Mouse (Mus musculus) limb, embryonic 14.5 days (tissue): ENCODE measurements around the gene Gpsm1. TPM values are rescaled to one million over a fixed set of nuclear protein-coding genes. Genes with fewer than 3 reads are reported as not detected.

Experiments
- ATAC-seq: fragments of 200-750 bp; cut with Nextera tagmentation; 2 replicates; pipeline ENCODE4 v1.8.0; 2017; ENCODE audit warnings: low read depth, moderate number of reproducible peaks, moderate TSS enrichment; ENCODE audit not compliant: low FRiP score
- DNase-seq: peaks from one replicate; pipeline ENCODE4 v3.0.0-alpha.2; 2015; ENCODE audit warnings: low spot score
- H3K27ac ChIP-seq: fragments of 300-500 bp; sonication (generic); replicated peaks from 2 replicates; pipeline ENCODE4 v1.5.1; 2014; ENCODE audit warnings: low read depth, mild to moderate bottlenecking, low read length, moderate library complexity, mixed read lengths
- H3K27me3 ChIP-seq: fragments of 300-500 bp; sonication (generic); 2 replicates; pipeline ENCODE4 v1.6.1; 2014; ENCODE audit warnings: low read length, mixed read lengths; ENCODE audit not compliant: control insufficient read depth, insufficient read depth
- H3K36me3 ChIP-seq: fragments of 300-500 bp; sonication (generic); 2 replicates; pipeline ENCODE4 v1.6.1; 2014; ENCODE audit warnings: mild to moderate bottlenecking, low read length, moderate library complexity, mixed read lengths; ENCODE audit not compliant: control insufficient read depth, insufficient read depth
- H3K4me1 ChIP-seq: fragments of 300-500 bp; sonication (generic); 2 replicates; pipeline ENCODE4 v1.6.1; 2014; ENCODE audit warnings: antibody characterized with exemption, low read length, mixed read lengths; ENCODE audit not compliant: control insufficient read depth, insufficient read depth
- H3K4me2 ChIP-seq: fragments of 300-500 bp; sonication (generic); replicated peaks from 2 replicates; pipeline ENCODE4 v1.6.1; 2014; ENCODE audit warnings: low read depth, mild to moderate bottlenecking, low read length, moderate library complexity; ENCODE audit not compliant: severe bottlenecking
- H3K4me3 ChIP-seq: fragments of 300-500 bp; sonication (generic); replicated peaks from 2 replicates; pipeline ENCODE4 v1.5.1; 2014; ENCODE audit warnings: low read length
- H3K9ac ChIP-seq: fragments of 300-500 bp; sonication (generic); 2 replicates; pipeline ENCODE4 v1.6.1; 2014; ENCODE audit warnings: mild to moderate bottlenecking, low read depth, low read length, moderate library complexity; ENCODE audit not compliant: severe bottlenecking
- H3K9me3 ChIP-seq: fragments of 300-500 bp; sonication (generic); 2 replicates; pipeline ENCODE4 v1.6.1; 2016; ENCODE audit warnings: low read length; ENCODE audit not compliant: control insufficient read depth
- POLR2A ChIP-seq: fragments of 200-500 bp; IDR thresholded peaks from 2 replicates; pipeline ENCODE4 v1.8.0; 2012; ENCODE audit warnings: inconsistent platforms, mild to moderate bottlenecking, moderate library complexity, borderline replicate concordance; ENCODE audit not compliant: insufficient read depth, insufficient read length; ENCODE audit errors: extremely low read depth
- WGBS: fragments of 180-500 bp; shearing (Covaris S2); extraction: QIAGEN DNeasy Blood & Tissue Kit; methylation state at CpG from one replicate; pipeline ENCODE4 v1.1.7; 2014; 5-methylcytosine and 5-hydroxymethylcytosine counted together
- polyA plus RNA-seq, 2 experiments: library from polyadenylated mRNA; depleted of rRNA in 1 of 2; stranded (reverse) in 1 of 2; unstranded in 1 of 2; fragments of >200 nt; fragmentation: Nextera tagmentation in 1 of 2; extraction: Ambion mirVana in 1 of 2; gene quantifications; 2 replicates each; pipeline versions ENCODE4 v1.2.1 to v1.2.3; 2012 to 2014

Gpsm1 gene
- polyA plus RNA-seq, 2 experiments: 31.0 to 78.4 TPM

DNA sequence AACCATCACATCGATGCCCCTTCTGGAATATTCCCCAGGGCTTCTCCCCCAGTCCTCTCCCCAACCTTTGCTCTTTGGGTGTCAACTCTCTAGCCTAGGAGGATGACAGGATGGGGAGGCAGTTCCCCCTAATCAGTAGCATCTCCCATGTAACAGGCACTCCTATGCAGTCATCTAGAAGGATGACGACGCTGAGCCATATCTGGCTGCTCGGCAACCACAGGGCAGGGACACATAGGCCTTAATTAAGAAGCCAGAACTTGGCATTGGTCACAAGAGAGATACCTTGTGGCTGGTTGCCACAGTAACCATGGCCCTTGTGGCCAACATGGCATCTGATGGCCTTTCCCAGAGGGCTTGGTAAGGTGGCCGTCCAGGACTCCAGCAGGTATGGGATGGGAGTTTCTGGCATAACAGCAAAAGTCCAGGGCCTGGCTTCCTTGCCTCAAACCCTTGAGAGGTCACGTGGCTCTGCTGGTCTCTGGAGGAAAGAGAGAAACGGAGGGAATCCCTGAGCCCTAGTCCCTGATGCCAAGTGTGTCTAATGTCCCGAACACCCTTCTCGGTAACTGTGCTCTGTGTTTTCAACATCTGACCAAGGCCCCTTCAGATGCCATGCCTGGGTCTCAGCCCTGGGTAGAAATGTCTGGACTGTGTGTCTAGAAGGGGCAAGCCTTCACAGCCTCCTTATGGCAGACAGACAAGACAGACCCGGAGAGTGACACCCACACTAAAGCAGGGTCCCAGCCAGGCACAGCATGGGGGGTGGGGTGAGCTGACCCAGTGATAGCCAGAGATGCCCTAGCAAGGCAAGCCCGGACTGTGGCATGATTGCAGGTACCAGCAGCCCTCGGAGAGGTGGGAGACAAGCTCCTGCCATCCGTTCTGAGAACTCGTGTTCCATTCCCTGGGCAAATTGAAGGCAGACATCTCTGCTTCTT, 5.2 kb downstream of the Gpsm1 start:
- Histone ChIP-seq H3K9me3 (no peaks in the 10 kb centered on the region), H3K27ac (no peak overlapping the region), H3K4me3 (no peak overlapping the region), H3K4me1 (peaks cover 25% of the 10 kb centered on the region), H3K36me3 (peaks cover 53% of the 10 kb centered on the region), H3K9ac (no peak overlapping the region), H3K27me3 (no peaks in the 10 kb centered on the region), H3K4me2 (no peak overlapping the region)
- DNase-seq: no peak
- no peak for ATAC-seq
- TF ChIP-seq POLR2A: no peak
- 90% methylated on average over 14 of the region's 14 CpGs for WGBS

DNA sequence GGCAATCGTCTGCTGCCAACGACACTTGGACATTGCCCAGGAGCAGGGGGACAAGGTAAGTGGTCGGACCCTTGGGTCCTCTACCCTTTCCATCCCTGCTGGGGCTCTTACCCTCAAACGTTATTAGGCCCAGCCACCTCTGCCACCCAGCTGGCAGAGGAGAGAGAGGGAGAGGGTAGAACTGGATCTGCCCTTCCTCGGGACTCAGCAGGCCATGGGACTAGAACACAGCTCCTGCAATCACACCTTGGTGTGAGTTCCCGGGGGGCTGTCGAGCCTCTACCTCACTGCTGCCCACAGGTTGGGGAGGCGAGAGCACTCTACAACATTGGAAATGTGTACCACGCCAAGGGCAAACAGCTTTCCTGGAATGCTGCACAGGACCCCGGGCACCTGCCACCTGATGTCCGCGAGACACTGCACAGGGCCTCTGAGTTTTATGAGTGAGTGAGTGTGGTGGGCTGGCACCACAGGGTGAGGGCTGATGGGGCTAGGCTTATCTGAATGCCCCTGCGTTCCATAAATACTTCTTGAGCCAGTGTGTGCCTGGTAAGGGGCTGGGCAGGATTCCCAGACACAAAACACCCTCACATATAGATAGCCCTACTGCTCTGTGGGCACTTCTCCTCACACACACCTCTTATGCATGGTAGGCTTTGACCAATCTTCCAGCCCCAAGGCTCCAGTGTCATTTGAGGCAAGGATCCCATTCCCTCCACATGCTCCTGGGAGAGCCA, 8.4 kb downstream of the Gpsm1 start:
- H3K27me3 ChIP-seq: no peaks in the 10 kb centered on the region
- H3K9me3 ChIP-seq: no peaks in the 10 kb centered on the region
- H3K36me3 ChIP-seq: peaks cover 70% of the 10 kb centered on the region
- H3K9ac ChIP-seq: no peak overlapping the region
- no peak for ATAC-seq
- no peak for TF ChIP-seq POLR2A
- H3K4me1 ChIP-seq: peaks cover 3% of the 10 kb centered on the region; the same call in 1 of the 2 replicates
- H3K4me2 ChIP-seq: no peak overlapping the region
- 89% methylated on average over 13 of the region's 13 CpGs for WGBS
- DNase-seq: no peak
- no peak overlapping the region for H3K4me3 ChIP-seq
- no peak overlapping the region for H3K27ac ChIP-seq

DNA sequence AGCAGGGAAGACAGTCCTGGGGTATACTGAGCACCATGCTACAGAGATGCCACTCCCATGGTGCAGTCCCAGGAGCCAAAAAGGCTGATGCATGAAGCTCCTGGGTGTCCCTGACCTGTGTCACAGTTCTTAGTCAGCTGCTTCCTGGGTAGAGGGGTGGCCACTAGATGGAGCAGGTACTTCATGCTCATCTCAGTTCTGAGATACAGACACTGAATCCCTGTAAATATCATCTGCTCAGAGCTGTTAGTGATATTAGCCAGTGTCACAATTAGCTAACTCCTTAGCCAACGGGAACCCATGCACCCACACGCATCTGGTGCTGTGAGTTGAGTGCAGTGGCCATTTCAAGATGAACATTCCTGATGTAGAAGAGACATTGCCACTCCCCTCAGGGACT, 9.6 kb downstream of the Gpsm1 start:
- no peak overlapping the region for H3K9ac ChIP-seq
- DNase-seq (no peak), ATAC-seq (no peak)
- no peak for TF ChIP-seq POLR2A
- WGBS: 60% methylated on average over 2 of the region's 2 CpGs
- H3K9me3 ChIP-seq: no peaks in the 10 kb centered on the region
- no peaks in the 10 kb centered on the region for H3K27me3 ChIP-seq
- H3K4me3 ChIP-seq: no peak overlapping the region
- H3K36me3 ChIP-seq: peaks cover 75% of the 10 kb centered on the region
- H3K4me2 ChIP-seq: no peak overlapping the region
- no peak overlapping the region for H3K27ac ChIP-seq
- H3K4me1 ChIP-seq: no peaks in the 10 kb centered on the region

DNA sequence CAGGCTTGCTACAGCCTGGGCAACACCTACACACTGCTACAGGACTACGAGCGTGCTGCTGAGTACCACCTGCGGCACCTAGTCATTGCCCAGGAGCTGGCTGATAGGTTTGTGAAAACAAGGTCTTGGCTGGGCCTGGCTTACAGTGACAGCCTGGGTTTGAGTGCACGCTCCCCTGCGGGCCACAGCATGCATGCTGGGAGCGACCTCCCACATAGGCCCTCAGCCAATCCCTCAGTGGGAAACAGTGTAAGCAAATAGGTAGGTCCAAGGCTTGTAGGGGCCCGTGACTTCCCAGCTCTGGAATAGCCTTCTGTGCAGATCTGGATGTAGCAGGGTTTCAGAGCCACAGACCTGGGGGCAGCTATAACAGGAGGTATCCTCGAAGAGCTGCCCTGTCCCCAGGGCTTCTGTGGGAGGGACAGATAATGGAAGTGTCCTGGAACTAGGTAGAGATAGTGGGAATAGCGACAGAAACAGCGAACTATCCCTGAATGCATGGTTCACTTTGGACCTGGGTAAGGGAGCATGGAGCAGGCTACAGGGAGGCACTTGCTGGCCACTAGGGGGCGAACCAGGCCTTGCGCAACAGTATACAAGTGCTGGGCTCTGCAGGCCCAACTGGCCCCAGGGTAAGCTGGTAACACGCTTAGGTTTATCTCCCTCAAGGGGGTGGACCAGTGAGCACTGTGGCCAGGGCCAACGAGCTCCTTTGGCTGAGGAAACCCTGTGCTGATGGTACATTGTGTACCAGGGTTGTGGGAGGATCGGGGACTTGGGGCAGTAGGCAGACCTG, 10.3 kb downstream of the Gpsm1 start:
- no peak for DNase-seq
- peak; percentile 60; the same call in 1 of the 2 replicates for ATAC-seq
- Histone ChIP-seq H3K9ac (no peak overlapping the region), H3K9me3 (no peaks in the 10 kb centered on the region), H3K4me2 (no peak overlapping the region), H3K4me3 (no peak overlapping the region), H3K27me3 (no peaks in the 10 kb centered on the region), H3K4me1 (no peaks in the 10 kb centered on the region), H3K27ac (no peak overlapping the region), H3K36me3 (peaks cover 78% of the 10 kb centered on the region)
- 65% methylated on average over 15 of the region's 15 CpGs for WGBS
- TF ChIP-seq POLR2A: no peak

DNA sequence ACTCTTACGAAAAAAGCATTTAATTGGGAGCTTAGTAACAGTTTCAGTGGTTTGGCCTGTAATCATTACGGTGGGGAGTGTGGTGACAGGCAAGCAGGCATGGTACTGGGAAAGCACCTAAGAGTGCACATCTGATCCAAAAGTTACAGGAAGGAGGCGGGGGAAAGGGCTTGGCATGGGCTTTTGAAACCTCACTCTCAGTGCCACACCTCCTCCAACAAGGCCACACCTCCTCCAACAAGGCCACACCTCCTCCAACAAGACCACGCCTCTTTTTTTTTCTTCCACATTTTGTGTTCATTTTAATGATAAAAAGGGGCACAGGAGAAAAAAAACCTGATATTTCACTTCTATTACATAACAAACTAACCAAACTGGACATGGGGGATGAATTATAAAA, 12.5 kb downstream of the Gpsm1 start:
- H3K9me3 ChIP-seq: no peaks in the 10 kb centered on the region
- ATAC-seq (no peak), DNase-seq (no peak)
- no peak overlapping the region for H3K4me3 ChIP-seq
- peaks cover 78% of the 10 kb centered on the region for H3K36me3 ChIP-seq
- H3K27ac ChIP-seq: no peak overlapping the region
- no peak overlapping the region for H3K4me2 ChIP-seq
- no peaks in the 10 kb centered on the region for H3K27me3 ChIP-seq
- H3K9ac ChIP-seq: no peak overlapping the region
- WGBS: 88% methylated on average over 4 of the region's 4 CpGs
- TF ChIP-seq POLR2A: no peak
- H3K4me1 ChIP-seq: no peaks in the 10 kb centered on the region
